Mouse (Mus musculus): ENCODE data around the gene Vps16.

- TF ChIP-seq CTCF (IDR thresholded peaks at IDR 0.05) (no peak), POLR2A (IDR thresholded peaks at IDR 0.05; ENCODE audit: insufficient read depth, low read depth, low read length) (no peak)
These were observed 45.2 kb downstream of the Vps16 start for GRCm38 (mm10) chr2:130469366-130469765.

Data from heart, adult 2 months (tissue).